Mouse (Mus musculus) left cerebral cortex, adult 2 months (tissue): ENCODE measurements at regions not wholly inside any gene's neighbourhood (a gene's known extent, or its start where the extent isn't known, plus 50 kb on each side); places are given as distances from the start of the nearest gene placed in this dataset.

Source experiments
- DNase-seq, 2 experiments: peaks; one replicate each; pipeline ENCODE4 v3.0.0; 2021 to 2022; ENCODE audit warnings: low spot score in 2 of 2, mixed read lengths in 1 of 2; ENCODE audit errors: extremely low spot score in 1 of 2
- H3K27ac ChIP-seq: fragments of 200-600 bp; 2 replicates; pipeline ENCODE4 v1.8.1; 2022
- H3K4me3 ChIP-seq: fragments of 200-600 bp; 2 replicates; pipeline ENCODE4 v1.8.1; 2022
- CTCF ChIP-seq: fragments of 200-600 bp; IDR thresholded peaks from 2 replicates; pipeline ENCODE4 v1.8.1; 2022; ENCODE audit warnings: antibody characterized with exemption, mild to moderate bottlenecking, moderate library complexity
- intact Hi-C: fragments of 180-260 bp; cut with DNase I; formaldehyde crosslinking; loops from one replicate; pipeline ENCODE4 v1.15.1; 2025

- intact Hi-C loops: no loop called here
- H3K27ac ChIP-seq: no peak overlapping the region
- DNase-seq: no peak
- TF ChIP-seq CTCF: no peak
- no peak overlapping the region for H3K4me3 ChIP-seq
These were observed 653.3 kb upstream of the Fam98a start for GRCm38 (mm10) chr17:76205082-76205481.

GRCm38 (mm10) chr17:76184813-76185212 is 633.1 kb upstream of the Fam98a start:
- TF ChIP-seq CTCF: no peak
- intact Hi-C loops: no loop called here
- H3K4me3 ChIP-seq: no peak overlapping the region
- no peak for DNase-seq
- H3K27ac ChIP-seq: no peak overlapping the region

GRCm38 (mm10) chr17:76136660-76137495 is 585.1 kb upstream of the Fam98a start:
- no peak for TF ChIP-seq CTCF

GRCm38 (mm10) chr17:76134030-76134429 is 582.3 kb upstream of the Fam98a start:
- no peak for DNase-seq
- TF ChIP-seq CTCF: no peak
- H3K4me3 ChIP-seq: no peak overlapping the region
- intact Hi-C loops: no loop called here
- no peak overlapping the region for H3K27ac ChIP-seq

More at GRCm38 (mm10) chr17:76136660-76137495, 585.1 kb upstream of the Fam98a start:
- no peak for DNase-seq
- H3K27ac ChIP-seq: no peak overlapping the region
- intact Hi-C loops: no loop called here
- H3K4me3 ChIP-seq: no peak overlapping the region

- DNase-seq: no peak
- no peak for TF ChIP-seq CTCF
- no peak overlapping the region for H3K27ac ChIP-seq
- intact Hi-C loops: no loop called here
- H3K4me3 ChIP-seq: no peak overlapping the region
These were observed 573.5 kb upstream of the Fam98a start for GRCm38 (mm10) chr17:76125260-76125659.

- Histone ChIP-seq H3K4me3 (no peak overlapping the region), H3K27ac (no peak overlapping the region)
- DNase-seq: no peak
- TF ChIP-seq CTCF: no peak
- intact Hi-C loops: no loop called here
These were observed 559.8 kb upstream of the Fam98a start for GRCm38 (mm10) chr17:76111315-76112195.

GRCm38 (mm10) chr17:76110856-76111255 is 559.1 kb upstream of the Fam98a start:
- no peak for TF ChIP-seq CTCF
- H3K4me3 ChIP-seq: no peak overlapping the region
- no peak for DNase-seq

GRCm38 (mm10) chr17:76083536-76083935 is 531.8 kb upstream of the Fam98a start:
- no peak overlapping the region for H3K27ac ChIP-seq
- intact Hi-C loops: no loop called here
- no peak overlapping the region for H3K4me3 ChIP-seq
- DNase-seq: no peak
- no peak for TF ChIP-seq CTCF

More at GRCm38 (mm10) chr17:76110856-76111255, 559.1 kb upstream of the Fam98a start:
- H3K27ac ChIP-seq: no peak overlapping the region
- intact Hi-C loops: no loop called here

GRCm38 (mm10) chr17:76081780-76082179 is 530.0 kb upstream of the Fam98a start:
- no peak for TF ChIP-seq CTCF

GRCm38 (mm10) chr17:76046438-76046837 is 494.7 kb upstream of the Fam98a start:
- TF ChIP-seq CTCF: no peak
- no peak for DNase-seq
- intact Hi-C loops: no loop called here

More at GRCm38 (mm10) chr17:76081780-76082179, 530.0 kb upstream of the Fam98a start:
- H3K27ac ChIP-seq: no peak overlapping the region
- intact Hi-C loops: no loop called here
- no peak overlapping the region for H3K4me3 ChIP-seq
- no peak for DNase-seq

GRCm38 (mm10) chr17:76032710-76033109 is 481.0 kb upstream of the Fam98a start:
- intact Hi-C loops: no loop called here
- Histone ChIP-seq H3K4me3 (no peak overlapping the region), H3K27ac (no peak overlapping the region)
- no peak for TF ChIP-seq CTCF
- no peak for DNase-seq

More at GRCm38 (mm10) chr17:76046438-76046837, 494.7 kb upstream of the Fam98a start:
- no peak overlapping the region for H3K27ac ChIP-seq
- no peak overlapping the region for H3K4me3 ChIP-seq

GRCm38 (mm10) chr17:76008011-76008410 is 456.3 kb upstream of the Fam98a start:
- TF ChIP-seq CTCF: no peak
- DNase-seq: no peak
- H3K27ac ChIP-seq: no peak overlapping the region
- no peak overlapping the region for H3K4me3 ChIP-seq
- intact Hi-C loops: no loop called here
